Mouse (Mus musculus) forebrain, embryonic 12.5 days (tissue): Measurements from ENCODE around the gene Krtap12-1. TPM values are rescaled to one million over a fixed set of nuclear protein-coding genes. Genes with fewer than 3 reads are reported as not detected.
"Not testable (repeated sequence)": the region's sequence is repeated elsewhere in the genome, so short reads cannot be mapped to it uniquely, and the experiment has no call there.

ENCODE experiments used
- ATAC-seq: fragments of 200-750 bp; cut with Nextera tagmentation; 2 replicates; pipeline ENCODE4 v1.8.0; 2017; ENCODE audit warnings: moderate TSS enrichment; ENCODE audit not compliant: low FRiP score
- H3K27ac ChIP-seq: fragments of 300-500 bp; sonication (generic); 2 replicates; pipeline ENCODE4 v1.5.1; 2016; ENCODE audit warnings: mild to moderate bottlenecking
- H3K27me3 ChIP-seq: fragments of 300-500 bp; sonication (generic); 2 replicates; pipeline ENCODE4 v1.6.1; 2016; ENCODE audit warnings: mild to moderate bottlenecking
- H3K36me3 ChIP-seq: fragments of 300-500 bp; sonication (generic); replicated peaks from 2 replicates; pipeline ENCODE4 v1.6.1; 2016; ENCODE audit warnings: mild to moderate bottlenecking
- H3K4me1 ChIP-seq: fragments of 300-500 bp; sonication (generic); 2 replicates; pipeline ENCODE4 v1.6.1; 2016
- H3K4me2 ChIP-seq: fragments of 300-500 bp; sonication (generic); 2 replicates; pipeline ENCODE4 v1.6.1; 2016; ENCODE audit warnings: mild to moderate bottlenecking, moderate library complexity
- H3K4me3 ChIP-seq: fragments of 300-500 bp; sonication (generic); replicated peaks from 2 replicates; pipeline ENCODE4 v1.5.1; 2016; ENCODE audit warnings: mild to moderate bottlenecking
- H3K9ac ChIP-seq: fragments of 300-500 bp; sonication (generic); 2 replicates; pipeline ENCODE4 v1.6.1; 2016; ENCODE audit warnings: mild to moderate bottlenecking
- H3K9me3 ChIP-seq: fragments of 300-500 bp; sonication (generic); 2 replicates; pipeline ENCODE4 v1.6.1; 2016
- WGBS: fragments of 180-500 bp; shearing (Covaris S2); methylation state at CpG from one replicate; pipeline ENCODE4 v1.1.7; 2016; 5-methylcytosine and 5-hydroxymethylcytosine counted together
- polyA plus RNA-seq: library from polyadenylated mRNA; unstranded; fragments of >200 nt; fragmentation: Nextera tagmentation; extraction: Ambion mirVana; gene quantifications from 2 replicates; pipeline ENCODE4 v1.2.1, GENCODE M21; 2016

Gene Krtap12-1
- polyA plus RNA-seq, 1 experiment from 2014 or later = not detected

GRCm38 (mm10) chr10:77709831-77710230 lies 10.6 kb upstream of the Krtap12-1 start:
- no peak overlapping the region for H3K4me2 ChIP-seq
- no peak overlapping the region for H3K9ac ChIP-seq
- H3K4me1 ChIP-seq = no peaks in the 10 kb centered on the region
- no peaks in the 10 kb centered on the region for H3K27me3 ChIP-seq
- H3K36me3 ChIP-seq = no peaks in the 10 kb centered on the region
- H3K9me3 ChIP-seq = peaks cover 19% of the 10 kb centered on the region; the same call in 1 of the 2 replicates
- H3K4me3 ChIP-seq = no peak overlapping the region
- 75% methylated on average over 3 of the region's 3 CpGs for WGBS
- H3K27ac ChIP-seq = no peak overlapping the region
- ATAC-seq = no peak

GRCm38 (mm10) chr10:77711157-77711556 lies 9.2 kb upstream of the Krtap12-1 start, which contains the start of gene Gm10024:
TSS of gene Gm10024 (plus strand) at chr10:77711457.
- H3K9me3 ChIP-seq = peaks cover 15% of the 10 kb centered on the region; the same call in 1 of the 2 replicates
- not testable (repeated sequence) for H3K27ac ChIP-seq, ATAC-seq, H3K4me3 ChIP-seq, H3K9ac ChIP-seq, H3K4me2 ChIP-seq, H3K36me3 ChIP-seq, H3K27me3 ChIP-seq, H3K4me1 ChIP-seq

DNA sequence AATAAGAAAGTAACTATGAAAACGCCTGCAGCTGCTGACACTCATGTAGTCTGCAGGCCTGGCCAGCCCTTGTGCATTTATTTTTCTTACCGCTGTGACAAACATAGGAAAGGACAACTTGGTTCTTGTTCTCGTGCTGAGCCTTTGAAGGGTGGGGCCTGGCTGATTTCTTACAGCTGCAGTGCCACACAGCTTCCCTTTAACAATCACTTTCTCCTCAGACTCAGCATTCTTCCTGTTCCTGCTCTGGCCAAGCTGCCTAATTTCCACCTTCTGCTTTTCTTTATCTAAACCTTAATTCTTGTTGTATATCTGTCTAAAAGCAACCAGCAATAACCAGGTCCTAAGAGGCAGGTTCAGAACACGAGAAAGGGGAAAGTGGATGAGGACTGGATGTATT lies 6.7 kb upstream of the Krtap12-1 start:
- H3K4me3 ChIP-seq = no peak overlapping the region
- H3K9me3 ChIP-seq = 0 out of 2 replicates have a peak, but pooled peaks cover 9% of the 10 kb centered on the region
- H3K4me2 ChIP-seq = no peak overlapping the region
- H3K27ac ChIP-seq = no peak overlapping the region
- H3K4me1 ChIP-seq = no peaks in the 10 kb centered on the region
- no peaks in the 10 kb centered on the region for H3K27me3 ChIP-seq
- no peak overlapping the region for H3K9ac ChIP-seq
- no peak for ATAC-seq
- no peaks in the 10 kb centered on the region for H3K36me3 ChIP-seq
- WGBS = 79% methylated on average over 4 of the region's 4 CpGs

GRCm38 (mm10) chr10:77715507-77715906 lies 4.9 kb upstream of the Krtap12-1 start, which contains the start of gene Gm10142:
TSS of gene Gm10142 (plus strand) at chr10:77715807.
- WGBS = 96% methylated on average over 1 of the region's 1 CpGs
- Histone ChIP-seq H3K27me3 (no peaks in the 10 kb centered on the region), H3K36me3 (no peaks in the 10 kb centered on the region), H3K4me1 (no peaks in the 10 kb centered on the region), H3K27ac (no peak within 1 kb of the TSS), H3K9me3 (0 out of 2 replicates have a peak, but pooled peaks cover 11% of the 10 kb centered on the region), H3K9ac (no peak within 1 kb of the TSS), H3K4me2 (no peak within 1 kb of the TSS), H3K4me3 (no peak within 1 kb of the TSS)
- ATAC-seq = no peak

DNA sequence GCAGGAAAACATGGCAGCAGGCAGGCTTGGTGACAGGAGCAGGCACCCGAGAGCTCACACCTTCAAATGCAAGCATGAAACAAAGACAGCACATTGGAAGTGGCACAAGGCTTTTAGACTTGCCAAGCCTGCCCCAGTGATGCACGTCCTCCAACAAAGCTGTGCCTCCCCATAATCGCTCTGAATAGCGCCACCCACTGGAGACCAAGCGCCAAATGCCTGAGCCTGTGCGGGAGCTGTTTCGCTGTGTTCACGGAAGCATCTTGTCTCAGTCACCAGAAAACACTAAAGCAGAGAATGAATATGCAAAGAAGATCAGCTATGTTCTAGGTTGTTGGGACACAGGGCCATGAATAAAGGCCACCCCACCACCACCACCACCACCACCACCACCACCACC lies 4.5 kb downstream of the Krtap12-1 start:
- Histone ChIP-seq H3K9me3 (0 out of 2 replicates have a peak, but pooled peaks cover 4% of the 10 kb centered on the region), H3K9ac (no peak overlapping the region), H3K27ac (no peak overlapping the region), H3K36me3 (no peaks in the 10 kb centered on the region), H3K4me2 (no peak overlapping the region), H3K4me3 (no peak overlapping the region), H3K27me3 (no peaks in the 10 kb centered on the region), H3K4me1 (no peaks in the 10 kb centered on the region)
- 76% methylated on average over 8 of the region's 8 CpGs for WGBS
- no peak for ATAC-seq

GRCm38 (mm10) chr10:77726186-77726585 lies 5.8 kb downstream of the Krtap12-1 start, which contains the start of gene Gm10100:
TSS of gene Gm10100 (plus strand) at chr10:77726486.
- no peaks in the 10 kb centered on the region for H3K9me3 ChIP-seq
- no peaks in the 10 kb centered on the region for H3K4me1 ChIP-seq
- H3K4me3 ChIP-seq = no peak within 1 kb of the TSS
- no peaks in the 10 kb centered on the region for H3K27me3 ChIP-seq
- no peak within 1 kb of the TSS for H3K9ac ChIP-seq
- no peak for ATAC-seq
- H3K4me2 ChIP-seq = no peak within 1 kb of the TSS
- WGBS = 32% methylated on average over 3 of the region's 3 CpGs
- no peak within 1 kb of the TSS for H3K27ac ChIP-seq
- no peaks in the 10 kb centered on the region for H3K36me3 ChIP-seq

GRCm38 (mm10) chr10:77728280-77728679 lies 7.9 kb downstream of the Krtap12-1 start:
- H3K9me3 ChIP-seq = no peaks in the 10 kb centered on the region
- 63% methylated on average over 4 of the region's 4 CpGs for WGBS
- H3K27me3 ChIP-seq = no peaks in the 10 kb centered on the region
- no peak for ATAC-seq
- no peak overlapping the region for H3K4me3 ChIP-seq
- no peak overlapping the region for H3K27ac ChIP-seq
- no peak overlapping the region for H3K4me2 ChIP-seq
- H3K4me1 ChIP-seq = no peaks in the 10 kb centered on the region
- H3K9ac ChIP-seq = no peak overlapping the region
- H3K36me3 ChIP-seq = no peaks in the 10 kb centered on the region

DNA sequence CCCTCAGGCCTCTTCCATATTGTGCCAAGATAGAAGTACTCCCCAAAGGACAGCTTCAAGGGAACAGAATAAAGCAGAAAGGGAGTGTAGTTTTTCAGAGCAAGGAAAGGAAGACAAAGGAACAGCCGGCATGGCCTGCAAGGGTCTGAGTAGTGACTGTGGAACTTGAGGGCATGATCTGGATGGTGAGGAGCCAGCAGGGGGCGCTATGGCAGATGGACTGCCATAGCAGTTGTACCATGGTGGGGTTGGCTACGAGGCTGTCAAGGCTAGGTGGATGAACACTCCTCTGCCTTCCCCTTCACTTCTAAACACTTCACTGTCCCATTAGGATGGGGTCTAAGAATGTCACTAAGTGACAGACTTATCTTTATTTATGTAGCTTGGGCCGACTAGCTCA lies 8.8 kb downstream of the Krtap12-1 start:
- Histone ChIP-seq H3K4me3 (no peak overlapping the region), H3K4me2 (no peak overlapping the region), H3K36me3 (no peaks in the 10 kb centered on the region), H3K27me3 (no peaks in the 10 kb centered on the region), H3K4me1 (no peaks in the 10 kb centered on the region), H3K9me3 (no peaks in the 10 kb centered on the region), H3K27ac (no peak overlapping the region), H3K9ac (no peak overlapping the region)
- 59% methylated on average over 4 of the region's 4 CpGs for WGBS
- no peak for ATAC-seq

GRCm38 (mm10) chr10:77735928-77736327 lies 15.5 kb downstream of the Krtap12-1 start:
- ATAC-seq = no peak
- Histone ChIP-seq H3K9ac (no peak overlapping the region), H3K36me3 (no peaks in the 10 kb centered on the region), H3K4me3 (no peak overlapping the region), H3K27ac (no peak overlapping the region), H3K4me2 (no peak overlapping the region), H3K4me1 (peaks cover 12% of the 10 kb centered on the region), H3K9me3 (no peaks in the 10 kb centered on the region), H3K27me3 (no peaks in the 10 kb centered on the region)
- 82% methylated on average over 1 of the region's 1 CpGs for WGBS

DNA sequence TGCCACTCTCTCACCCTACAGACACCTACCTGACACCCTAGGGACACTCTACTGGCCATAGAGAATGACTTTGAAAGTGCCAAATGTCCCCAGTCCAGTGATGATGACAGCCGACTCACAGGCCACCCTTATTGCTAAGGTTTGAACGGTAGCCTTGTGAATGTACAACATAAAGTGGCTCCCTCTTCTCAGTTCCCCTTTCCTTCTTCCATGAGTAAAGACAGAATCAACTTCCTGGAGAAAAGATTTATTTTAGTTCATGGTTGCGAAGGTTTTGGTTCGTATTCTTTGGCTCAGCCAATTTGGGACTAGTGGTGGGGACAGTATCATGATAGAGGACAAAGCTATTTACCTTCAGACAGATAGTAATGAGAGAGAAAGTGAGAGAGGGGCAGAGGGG lies 18.5 kb downstream of the Krtap12-1 start:
- no peak for ATAC-seq
- peaks cover 17% of the 10 kb centered on the region for H3K4me1 ChIP-seq
- 93% methylated on average over 4 of the region's 4 CpGs for WGBS

DNA sequence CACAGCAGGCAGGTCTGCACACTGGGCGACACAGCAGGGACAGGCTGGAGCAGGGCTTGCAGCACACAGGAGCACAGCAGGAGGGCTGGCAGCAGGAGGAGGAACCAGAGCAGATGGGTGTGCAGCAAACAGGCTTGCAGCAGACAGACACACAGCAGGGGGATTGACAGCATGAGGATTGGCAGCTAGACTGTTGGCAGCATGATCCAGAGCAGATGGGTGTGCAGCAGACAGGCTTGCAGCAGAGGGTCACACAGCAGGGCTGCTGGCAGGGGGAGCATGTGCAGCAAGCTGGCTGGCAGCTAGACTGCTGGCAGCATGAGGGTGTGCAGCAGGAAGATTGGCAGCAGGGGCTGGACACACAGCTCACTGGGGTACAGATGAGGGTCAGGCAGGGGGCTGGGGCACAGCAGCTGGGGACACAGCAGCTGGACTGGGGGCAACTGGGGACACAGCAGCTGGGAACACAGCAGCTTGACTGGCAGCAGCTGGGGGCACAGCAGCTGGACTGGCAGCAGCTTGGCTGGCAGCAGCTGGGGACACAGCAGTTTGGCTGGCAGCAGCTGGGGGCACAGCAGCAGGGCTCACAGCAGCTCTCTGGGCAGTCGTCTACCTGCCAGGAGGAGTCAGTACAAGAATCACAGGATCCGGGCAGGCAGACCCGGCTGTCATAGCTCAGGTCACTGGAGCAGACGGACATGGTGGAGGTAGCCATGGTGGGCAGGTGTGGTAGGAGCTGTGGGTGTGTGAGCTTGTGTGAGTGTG lies 21.7 kb downstream of the Krtap12-1 start, which contains the start of gene Gm18596:
TSS of gene Gm18596 (minus strand) at position 715 of the 765 bp plus-strand sequence.
- not testable (repeated sequence) for ATAC-seq
- Histone ChIP-seq H3K27ac (peak within 1 kb of the TSS; percentile 43; the same call in 1 of the 2 replicates), H3K4me1 (peaks cover 16% of the 10 kb centered on the region)

More for the DNA sequence above, 18.5 kb downstream of the Krtap12-1 start:
- H3K36me3 ChIP-seq = no peaks in the 10 kb centered on the region
- H3K27ac ChIP-seq = no peak overlapping the region
- H3K4me3 ChIP-seq = no peak overlapping the region
- no peaks in the 10 kb centered on the region for H3K27me3 ChIP-seq
- no peak overlapping the region for H3K4me2 ChIP-seq
- no peaks in the 10 kb centered on the region for H3K9me3 ChIP-seq
- H3K9ac ChIP-seq = no peak overlapping the region

DNA sequence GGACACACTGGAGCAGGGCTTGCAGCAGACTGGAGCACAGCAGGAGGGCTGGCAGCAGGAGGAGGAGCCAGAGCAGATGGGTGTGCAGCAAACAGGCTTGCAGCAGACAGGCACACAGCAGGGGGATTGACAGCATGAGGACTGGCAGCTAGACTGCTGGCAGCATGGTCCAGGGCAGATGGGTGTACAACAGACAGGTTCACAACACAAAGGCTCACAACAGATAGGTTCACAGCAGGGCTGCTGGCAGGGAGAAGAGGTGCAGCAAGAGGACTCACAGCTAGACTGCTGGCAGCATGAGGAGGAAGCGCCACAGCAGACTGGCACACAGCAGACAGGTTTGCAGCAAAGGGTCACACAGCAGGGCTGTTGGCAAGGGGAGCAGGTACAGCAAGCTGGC lies 30.3 kb downstream of the Krtap12-1 start:
- H3K4me2 ChIP-seq, H3K27ac ChIP-seq, H3K4me1 ChIP-seq, H3K9ac ChIP-seq, H3K36me3 ChIP-seq, H3K27me3 ChIP-seq, ATAC-seq, H3K9me3 ChIP-seq, H3K4me3 ChIP-seq: not testable (repeated sequence)
- WGBS = 83% methylated on average over 1 of the region's 1 CpGs

More for the DNA sequence above, 21.7 kb downstream of the Krtap12-1 start, which contains the start of gene Gm18596:
- H3K9ac ChIP-seq, H3K27me3 ChIP-seq, H3K9me3 ChIP-seq, H3K4me2 ChIP-seq, H3K4me3 ChIP-seq, H3K36me3 ChIP-seq: not testable (repeated sequence)
- 59% methylated on average over 5 of the region's 5 CpGs for WGBS

DNA sequence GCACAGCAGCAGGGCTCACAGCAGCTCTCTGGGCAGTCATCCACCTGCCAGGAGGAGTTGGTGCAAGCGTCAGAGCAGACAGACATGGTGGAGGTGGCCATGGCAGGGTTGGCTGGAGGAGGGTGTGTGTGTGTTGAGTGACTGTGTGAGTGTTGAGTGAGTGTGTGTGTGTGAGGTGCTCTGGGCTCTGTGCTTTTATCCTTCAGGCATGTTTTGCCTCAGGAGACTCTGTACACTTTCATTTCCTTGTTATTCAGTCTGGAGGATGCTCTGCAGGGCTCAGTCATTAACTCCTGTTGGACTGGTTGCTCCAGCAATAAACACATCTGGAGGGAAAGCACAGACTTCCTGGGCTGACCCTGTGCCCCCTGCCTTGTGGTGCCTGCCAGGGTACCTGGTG lies 30.9 kb downstream of the Krtap12-1 start, which contains the start of gene Gm9736:
TSS of gene Gm9736 (minus strand) at position 101 of the 400 bp plus-strand sequence.
- H3K9me3 ChIP-seq, H3K27ac ChIP-seq, H3K9ac ChIP-seq, H3K36me3 ChIP-seq, H3K4me3 ChIP-seq, H3K27me3 ChIP-seq, ATAC-seq, H3K4me2 ChIP-seq, H3K4me1 ChIP-seq: not testable (repeated sequence)
- 86% methylated on average over 1 of the region's 1 CpGs for WGBS
